Mouse (Mus musculus) midbrain, embryonic 14.5 days (tissue): ENCODE data around the gene Sorbs1. TPM values are rescaled to one million over a fixed set of nuclear protein-coding genes. Genes with fewer than 3 reads are reported as not detected.

Experiments used
- ATAC-seq: fragments of 200-750 bp; cut with Nextera tagmentation; 2 replicates; pipeline ENCODE4 v1.8.0; 2017; ENCODE audit warnings: moderate number of reproducible peaks, moderate library complexity; ENCODE audit not compliant: low FRiP score, low TSS enrichment
- DNase-seq: peaks from one replicate; pipeline ENCODE4 v3.0.0-alpha.2; 2015
- H3K27ac ChIP-seq: fragments of 300-500 bp; sonication (generic); replicated peaks from 2 replicates; pipeline ENCODE4 v1.5.1; 2014; ENCODE audit warnings: mild to moderate bottlenecking, low read depth, low read length, moderate library complexity
- H3K27me3 ChIP-seq: fragments of 300-500 bp; sonication (generic); 2 replicates; pipeline ENCODE4 v1.6.1; 2014; ENCODE audit warnings: low read length, control low read depth, mixed read lengths; ENCODE audit not compliant: control insufficient read depth, insufficient read depth
- H3K36me3 ChIP-seq: fragments of 300-500 bp; sonication (generic); 2 replicates; pipeline ENCODE4 v1.6.1; 2014; ENCODE audit warnings: low read length, control low read depth; ENCODE audit not compliant: control insufficient read depth, insufficient read depth
- H3K4me1 ChIP-seq: fragments of 300-500 bp; sonication (generic); 2 replicates; pipeline ENCODE4 v1.6.1; 2014; ENCODE audit warnings: mild to moderate bottlenecking, antibody characterized with exemption, low read length, control low read depth; ENCODE audit not compliant: control insufficient read depth, insufficient read depth
- H3K4me2 ChIP-seq: fragments of 300-500 bp; sonication (generic); 2 replicates; pipeline ENCODE4 v1.6.1; 2014; ENCODE audit warnings: mild to moderate bottlenecking, low read length, moderate library complexity
- H3K4me3 ChIP-seq: fragments of 300-500 bp; sonication (generic); replicated peaks from 2 replicates; pipeline ENCODE4 v1.5.1; 2014; ENCODE audit warnings: low read depth, low read length
- H3K9ac ChIP-seq: fragments of 300-500 bp; sonication (generic); replicated peaks from 2 replicates; pipeline ENCODE4 v1.6.1; 2014; ENCODE audit warnings: mild to moderate bottlenecking, low read length, moderate library complexity
- H3K9me3 ChIP-seq: fragments of 300-500 bp; sonication (generic); 2 replicates; pipeline ENCODE4 v1.6.1; 2016; ENCODE audit warnings: low read length, control low read depth, mixed read lengths; ENCODE audit not compliant: control insufficient read depth
- WGBS: fragments of 180-500 bp; shearing (Covaris S2); extraction: QIAGEN DNeasy Blood & Tissue Kit; methylation state at CpG from one replicate; pipeline ENCODE4 v1.1.7; 2014; 5-methylcytosine and 5-hydroxymethylcytosine counted together
- polyA plus RNA-seq: library from polyadenylated mRNA; unstranded; fragments of >200 nt; fragmentation: Nextera tagmentation; extraction: Ambion mirVana; gene quantifications from 2 replicates; pipeline ENCODE4 v1.2.1, GENCODE M21; 2014

Gene Sorbs1
- polyA plus RNA-seq, 1 experiment from 2014 or later = 87.9 TPM

- H3K4me1 ChIP-seq = no peaks in the 10 kb centered on the region
- 0 out of 2 replicates have a peak, but pooled peaks cover 3% of the 10 kb centered on the region for H3K36me3 ChIP-seq
- no peak for DNase-seq
- no peaks in the 10 kb centered on the region for H3K9me3 ChIP-seq
- H3K4me3 ChIP-seq = no peak overlapping the region
- no peak overlapping the region for H3K4me2 ChIP-seq
- 70% methylated on average over 11 of the region's 11 CpGs for WGBS
- no peak overlapping the region for H3K27ac ChIP-seq
- no peaks in the 10 kb centered on the region for H3K27me3 ChIP-seq
- no peak overlapping the region for H3K9ac ChIP-seq
- no peak for ATAC-seq
Measured at GRCm38 (mm10) chr19:40400426-40401030, 113.1 kb downstream of the Sorbs1 start.

- Histone ChIP-seq H3K4me2 (no peak overlapping the region), H3K27me3 (no peaks in the 10 kb centered on the region), H3K27ac (no peak overlapping the region), H3K9me3 (no peaks in the 10 kb centered on the region), H3K36me3 (0 out of 2 replicates have a peak, but pooled peaks cover 12% of the 10 kb centered on the region), H3K4me1 (no peaks in the 10 kb centered on the region), H3K9ac (no peak overlapping the region), H3K4me3 (no peak overlapping the region)
- ATAC-seq = no peak
- DNase-seq = no peak
- WGBS = 58% methylated on average over 14 of the region's 14 CpGs
Measured at GRCm38 (mm10) chr19:40395757-40396661, 117.6 kb downstream of the Sorbs1 start.

DNA sequence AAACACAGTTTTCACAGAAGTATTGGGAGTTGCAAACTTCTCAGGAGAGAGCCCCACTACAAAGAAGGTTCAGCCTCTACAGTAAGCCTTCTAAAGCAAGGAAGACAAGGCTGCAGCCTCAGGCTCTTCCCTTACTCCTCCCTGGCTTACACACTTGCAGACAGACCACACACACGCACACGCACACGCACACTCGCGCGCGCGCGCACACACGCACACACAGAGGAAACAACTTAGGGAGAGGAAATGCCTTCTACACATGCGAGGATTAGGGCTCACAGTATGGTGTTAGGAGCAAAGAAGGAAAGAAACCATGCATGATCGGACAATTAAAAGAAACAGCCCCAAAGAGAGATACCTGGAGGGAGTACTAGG lies 118.3 kb downstream of the Sorbs1 start:
- Histone ChIP-seq H3K4me2 (no peak overlapping the region), H3K4me3 (no peak overlapping the region), H3K27ac (no peak overlapping the region), H3K36me3 (0 out of 2 replicates have a peak, but pooled peaks cover 12% of the 10 kb centered on the region), H3K9ac (no peak overlapping the region), H3K4me1 (no peaks in the 10 kb centered on the region), H3K27me3 (no peaks in the 10 kb centered on the region), H3K9me3 (no peaks in the 10 kb centered on the region)
- DNase-seq = no peak
- WGBS = 83% methylated on average over 12 of the region's 12 CpGs
- no peak for ATAC-seq

DNA sequence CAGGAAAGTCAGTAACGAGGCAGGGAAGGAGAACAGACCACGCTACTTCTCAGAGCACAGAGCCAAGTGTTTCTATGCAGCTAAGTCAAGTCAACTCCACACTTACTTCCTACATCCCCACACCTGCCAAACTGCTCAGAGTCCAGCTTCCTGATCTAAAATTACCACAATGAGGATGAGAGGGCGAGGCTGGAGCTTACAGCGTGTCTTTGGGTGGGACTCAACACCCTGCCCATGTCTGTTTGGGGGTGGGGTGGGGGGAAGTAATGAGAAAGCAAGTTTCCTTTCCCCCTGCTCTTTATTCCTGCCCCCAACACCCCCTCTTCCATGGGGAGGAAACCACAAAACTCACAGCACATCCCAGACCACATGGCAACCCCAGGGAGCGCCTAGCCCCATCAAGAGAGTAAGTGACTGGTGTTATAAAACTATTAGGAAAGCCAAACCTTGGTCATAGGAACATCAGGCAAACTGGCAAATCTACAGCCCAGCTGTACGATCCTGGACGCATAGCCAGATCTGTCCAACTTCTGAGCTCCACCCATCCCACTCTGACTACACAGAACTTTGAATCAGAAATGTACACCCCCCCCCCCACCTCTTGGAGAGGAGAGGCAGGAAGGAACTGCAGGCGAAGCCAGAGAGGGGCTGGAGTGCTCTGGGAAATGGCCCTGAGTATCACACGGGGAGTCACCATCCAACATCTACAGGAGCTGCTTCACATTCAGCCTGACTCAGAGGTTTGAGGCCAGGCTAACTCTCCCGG lies 118.8 kb downstream of the Sorbs1 start:
- Histone ChIP-seq H3K27ac (no peak overlapping the region), H3K9ac (no peak overlapping the region), H3K4me1 (no peaks in the 10 kb centered on the region), H3K4me3 (no peak overlapping the region), H3K4me2 (no peak overlapping the region), H3K9me3 (no peaks in the 10 kb centered on the region), H3K36me3 (0 out of 2 replicates have a peak, but pooled peaks cover 12% of the 10 kb centered on the region), H3K27me3 (no peaks in the 10 kb centered on the region)
- DNase-seq (no peak), ATAC-seq (no peak)
- 81% methylated on average over 10 of the region's 10 CpGs for WGBS

DNA sequence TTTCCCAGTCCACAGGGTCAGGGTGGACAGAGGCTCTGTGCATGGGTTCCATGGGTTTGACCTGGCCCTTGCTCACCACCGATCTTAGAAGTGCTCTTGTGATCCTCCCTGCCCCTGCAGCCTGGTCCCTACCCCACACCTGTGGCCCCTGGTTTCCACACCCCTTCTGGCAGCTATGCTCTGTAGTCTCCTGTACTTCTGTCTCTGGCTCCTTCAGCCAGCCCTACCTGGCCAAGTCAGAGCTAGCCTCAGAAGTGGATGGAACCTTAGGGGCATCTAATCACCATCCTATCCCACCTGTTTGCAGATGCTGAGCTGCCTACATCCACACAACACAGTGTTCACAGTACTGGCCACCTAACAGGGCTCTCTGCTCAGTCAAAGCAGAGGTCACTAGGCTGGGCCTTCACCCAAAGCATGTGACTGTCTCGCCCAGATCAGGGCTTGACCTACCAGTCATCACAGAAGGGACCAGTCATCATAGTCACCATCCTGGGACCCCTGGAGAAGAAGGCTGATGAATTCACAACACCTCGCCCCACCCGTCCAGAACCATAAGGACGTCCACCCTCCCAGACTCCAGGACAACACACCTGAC lies 120.7 kb downstream of the Sorbs1 start:
- H3K9ac ChIP-seq = no peak overlapping the region
- H3K9me3 ChIP-seq = no peaks in the 10 kb centered on the region
- H3K4me1 ChIP-seq = no peaks in the 10 kb centered on the region
- no peaks in the 10 kb centered on the region for H3K27me3 ChIP-seq
- H3K27ac ChIP-seq = no peak overlapping the region
- no peak for ATAC-seq
- H3K4me3 ChIP-seq = no peak overlapping the region
- H3K4me2 ChIP-seq = no peak overlapping the region
- 94% methylated on average over 5 of the region's 5 CpGs for WGBS
- H3K36me3 ChIP-seq = 0 out of 2 replicates have a peak, but pooled peaks cover 12% of the 10 kb centered on the region
- no peak for DNase-seq

DNA sequence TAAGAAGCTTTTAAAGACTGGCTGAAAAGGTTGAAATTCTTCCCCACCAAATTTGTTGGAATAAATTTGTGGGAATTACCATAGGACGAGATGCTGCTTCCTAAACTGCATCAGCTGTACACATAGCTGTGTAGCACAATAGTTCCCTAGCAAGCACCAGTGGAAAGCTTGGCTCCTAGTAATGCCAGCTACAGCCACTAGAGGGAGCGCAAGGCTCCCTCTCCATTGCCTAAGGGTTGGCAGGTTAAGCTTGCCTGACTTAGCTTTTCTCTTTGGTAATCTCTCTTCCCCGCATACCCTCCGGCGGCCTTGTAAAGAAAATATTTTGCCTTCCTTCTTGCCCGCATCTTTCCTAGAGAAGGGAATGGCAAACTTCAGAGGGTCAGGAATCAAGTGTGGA lies 122.1 kb downstream of the Sorbs1 start:
- ATAC-seq (peak; percentile 83), DNase-seq (peak; percentile 91)
- Histone ChIP-seq H3K9ac (no peak overlapping the region), H3K4me2 (no peak overlapping the region), H3K4me3 (no peak overlapping the region), H3K4me1 (no peaks in the 10 kb centered on the region), H3K9me3 (no peaks in the 10 kb centered on the region), H3K36me3 (peaks cover 15% of the 10 kb centered on the region; the same call in 1 of the 2 replicates), H3K27ac (no peak overlapping the region), H3K27me3 (no peaks in the 10 kb centered on the region)
- 20% methylated on average over 6 of the region's 6 CpGs for WGBS

DNA sequence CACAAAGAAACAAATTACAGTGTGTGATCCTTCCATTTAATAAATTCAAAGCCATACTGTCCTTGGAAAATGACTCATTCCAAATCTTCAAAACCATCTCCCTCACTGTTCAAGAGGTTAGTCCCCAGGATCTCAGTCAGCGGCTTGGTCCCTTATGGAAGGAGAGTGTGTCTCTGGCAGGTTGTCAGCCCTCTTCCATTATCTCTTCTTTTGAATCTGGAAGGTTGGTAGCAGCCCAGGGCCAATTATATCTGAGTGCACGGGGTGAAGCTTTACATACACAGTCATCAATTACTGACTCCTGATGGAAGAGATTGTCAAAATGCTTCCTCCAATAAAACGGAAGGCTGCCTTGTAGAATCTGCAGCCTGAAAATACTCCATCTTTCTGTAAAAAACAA lies 126.7 kb downstream of the Sorbs1 start:
- H3K4me2 ChIP-seq = no peak overlapping the region
- WGBS = 81% methylated on average over 3 of the region's 3 CpGs
- peaks cover 12% of the 10 kb centered on the region; the same call in 1 of the 2 replicates for H3K36me3 ChIP-seq
- H3K9me3 ChIP-seq = no peaks in the 10 kb centered on the region
- H3K27ac ChIP-seq = no peak overlapping the region
- H3K9ac ChIP-seq = no peak overlapping the region
- no peaks in the 10 kb centered on the region for H3K27me3 ChIP-seq
- DNase-seq (no peak), ATAC-seq (no peak)
- H3K4me1 ChIP-seq = no peaks in the 10 kb centered on the region
- H3K4me3 ChIP-seq = no peak overlapping the region

GRCm38 (mm10) chr19:40385334-40385733 lies 128.2 kb downstream of the Sorbs1 start:
- H3K9me3 ChIP-seq = no peaks in the 10 kb centered on the region
- peaks cover 20% of the 10 kb centered on the region for H3K36me3 ChIP-seq
- ATAC-seq (no peak), DNase-seq (no peak)
- H3K4me2 ChIP-seq = no peak overlapping the region
- no peaks in the 10 kb centered on the region for H3K27me3 ChIP-seq
- no peak overlapping the region for H3K27ac ChIP-seq
- H3K4me1 ChIP-seq = no peaks in the 10 kb centered on the region
- no peak overlapping the region for H3K9ac ChIP-seq
- H3K4me3 ChIP-seq = no peak overlapping the region
- 97% methylated on average over 3 of the region's 3 CpGs for WGBS
